Mouse (Mus musculus): ENCODE measurements around the gene Hspb2. TPM values are rescaled to one million over a fixed set of nuclear protein-coding genes. Genes with fewer than 3 reads are reported as not detected.

The Hspb2 gene
- polyA plus RNA-seq, 1 experiment from 2014 or later: not detected

DNA sequence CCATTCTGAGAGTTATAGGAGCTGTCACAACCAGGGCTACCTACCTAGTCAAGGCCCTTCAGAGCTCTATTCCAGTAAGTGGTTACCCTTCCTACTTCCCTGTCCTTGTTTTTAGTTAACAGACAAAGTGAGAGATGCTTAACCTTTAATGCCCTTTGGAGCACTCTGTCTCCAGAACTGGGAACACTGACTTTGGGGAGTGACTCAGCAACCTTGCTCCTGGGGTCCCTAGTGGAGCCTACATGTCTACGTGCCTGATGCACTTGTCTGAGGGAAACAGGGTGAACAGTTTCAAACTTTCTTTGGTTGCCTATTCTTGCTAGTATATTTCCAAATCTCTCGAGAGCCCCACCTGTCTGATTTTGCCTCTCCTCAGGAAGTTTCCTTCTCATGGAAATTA is 9.4 kb downstream of the Hspb2 start:
- H3K27ac ChIP-seq: no peak overlapping the region
- H3K4me2 ChIP-seq: no peak overlapping the region
- 73% methylated on average over 2 of the region's 2 CpGs for WGBS
- H3K4me3 ChIP-seq: no peak overlapping the region
- no peak overlapping the region for H3K9ac ChIP-seq
- no peak for ATAC-seq
- no peaks in the 10 kb centered on the region for H3K36me3 ChIP-seq (ENCODE audit: poor library complexity, severe bottlenecking)
- H3K4me1 ChIP-seq: peaks cover 17% of the 10 kb centered on the region
- no peaks in the 10 kb centered on the region for H3K9me3 ChIP-seq (replicated peaks)
- H3K27me3 ChIP-seq: peaks cover 14% of the 10 kb centered on the region; the same call in 1 of the 2 replicates

DNA sequence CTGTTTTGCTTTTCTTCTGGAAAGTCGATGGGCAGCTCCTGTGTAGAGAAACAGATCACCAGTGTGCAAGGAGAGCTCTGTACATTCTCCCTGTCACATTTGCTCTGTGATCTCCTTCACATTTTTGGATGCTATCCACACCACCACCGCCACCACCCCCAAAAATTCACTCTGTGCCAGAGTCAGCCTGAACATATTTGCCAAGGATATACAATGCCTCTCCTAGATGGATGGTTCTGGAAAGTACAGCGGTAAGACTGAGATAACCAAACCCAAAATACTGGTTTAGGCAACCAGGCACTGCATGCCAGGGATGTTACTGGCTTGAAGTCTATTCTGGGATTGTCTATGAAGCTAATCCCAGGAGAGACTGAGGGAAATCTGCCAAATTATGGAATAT is 9.9 kb downstream of the Hspb2 start:
- WGBS: 84% methylated on average over 3 of the region's 3 CpGs
- Histone ChIP-seq H3K27ac (no peak overlapping the region), H3K27me3 (peaks cover 14% of the 10 kb centered on the region; the same call in 1 of the 2 replicates), H3K9me3 (replicated peaks) (no peaks in the 10 kb centered on the region), H3K4me1 (peaks cover 17% of the 10 kb centered on the region), H3K9ac (no peak overlapping the region), H3K4me3 (no peak overlapping the region), H3K4me2 (no peak overlapping the region), H3K36me3 (ENCODE audit: poor library complexity, severe bottlenecking) (no peaks in the 10 kb centered on the region)
- no peak for ATAC-seq

DNA sequence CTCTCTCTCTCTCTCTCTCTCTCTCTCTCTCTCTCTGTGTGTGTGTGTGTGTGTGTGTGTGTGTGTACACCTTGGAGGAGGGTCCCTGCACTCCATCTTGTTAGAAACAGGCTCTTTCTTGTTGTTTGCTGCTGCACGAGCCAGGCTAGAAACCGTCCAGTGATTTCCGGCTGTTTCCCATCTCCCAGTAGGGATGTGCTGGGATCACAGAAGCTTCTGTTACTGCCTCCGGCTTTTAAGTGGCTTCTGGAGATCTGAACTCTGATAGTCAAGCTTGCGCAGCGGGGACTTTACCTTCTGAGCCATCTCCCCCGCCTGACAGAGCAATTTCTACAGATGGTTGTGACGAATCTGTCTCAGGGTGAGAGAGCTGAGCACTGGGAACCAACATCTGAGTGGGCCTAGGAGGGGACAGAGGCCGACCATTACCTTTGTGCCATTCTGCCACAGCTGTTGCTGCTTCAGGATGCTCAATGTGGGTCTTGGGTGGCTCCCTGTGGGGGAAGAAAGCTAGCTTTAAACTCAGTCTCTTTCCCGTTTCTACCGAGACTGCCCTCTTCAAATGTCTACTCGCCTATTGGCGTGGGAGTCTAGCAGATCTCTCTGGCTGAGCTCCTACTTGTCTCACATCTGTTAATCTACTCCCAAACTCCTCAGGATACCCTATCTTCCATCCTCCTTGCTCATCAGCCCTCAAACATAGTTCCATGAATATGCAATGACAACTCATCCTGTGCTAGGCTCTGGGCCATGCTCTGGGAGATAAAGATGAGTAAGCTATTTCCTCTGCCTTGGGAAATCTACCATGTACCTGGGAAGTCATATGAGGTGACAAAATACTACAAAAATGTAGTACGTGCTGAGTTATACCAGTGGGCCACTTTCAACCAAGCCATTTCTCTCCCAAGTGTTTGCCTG is 11.0 kb downstream of the Hspb2 start:
- no peak overlapping the region for H3K4me2 ChIP-seq
- H3K27ac ChIP-seq: no peak overlapping the region
- H3K4me3 ChIP-seq: no peak overlapping the region
- H3K27me3 ChIP-seq: peaks cover 6% of the 10 kb centered on the region; the same call in 1 of the 2 replicates
- peaks cover 13% of the 10 kb centered on the region for H3K4me1 ChIP-seq
- ATAC-seq: no peak
- no peak overlapping the region for H3K9ac ChIP-seq
- 91% methylated on average over 14 of the region's 14 CpGs for WGBS
- H3K9me3 ChIP-seq (replicated peaks): no peaks in the 10 kb centered on the region
- no peaks in the 10 kb centered on the region for H3K36me3 ChIP-seq (ENCODE audit: poor library complexity, severe bottlenecking)

DNA sequence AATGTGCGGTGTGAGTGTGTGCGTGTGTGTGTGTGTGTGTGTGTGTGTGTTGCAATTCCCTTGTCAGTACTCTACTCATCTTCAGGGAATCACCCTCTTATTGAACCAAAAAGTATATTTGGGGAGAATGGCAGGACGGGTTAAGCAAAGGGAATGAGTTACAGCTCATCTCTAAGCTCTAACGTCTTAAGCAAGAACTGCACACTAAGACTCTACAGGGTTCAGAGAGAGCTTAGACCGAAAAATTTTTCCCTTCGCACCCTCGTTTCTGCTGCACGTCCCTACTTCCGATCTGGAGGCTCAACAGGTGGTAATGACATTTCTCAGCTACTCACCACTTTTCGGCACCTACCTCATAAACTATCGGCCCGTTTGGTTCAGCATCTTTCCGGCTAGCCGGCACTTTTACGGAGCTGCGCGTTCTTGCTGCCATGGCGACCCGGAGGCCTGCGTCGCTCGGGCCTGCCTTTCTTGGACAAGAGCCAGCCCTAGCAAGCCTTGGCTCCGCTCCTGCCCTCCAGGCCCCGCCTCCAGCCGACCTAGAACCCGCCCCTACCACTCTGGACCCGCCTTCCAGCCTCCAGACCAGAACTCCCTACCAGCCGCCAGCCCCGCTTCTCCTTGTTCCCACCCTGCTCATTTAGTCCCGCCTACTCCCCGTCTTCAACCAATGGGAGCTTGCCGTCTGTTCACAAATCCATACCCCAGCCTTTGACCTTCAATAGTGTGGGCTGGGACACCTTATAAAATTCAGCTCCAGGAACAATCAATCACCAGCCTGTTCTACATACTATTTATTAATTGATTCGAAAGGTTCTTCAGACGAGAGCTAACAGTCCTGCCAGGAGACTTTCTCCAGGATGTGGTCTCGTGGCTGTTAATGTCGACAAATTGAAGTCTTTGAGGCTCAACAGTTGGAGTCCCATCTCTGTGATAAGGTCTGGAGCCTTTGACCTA is 13.0 kb downstream of the Hspb2 start, which contains the start of gene Dixdc1:
Gene Dixdc1, minus strand, starts transcription at position 604 of the 957 bp plus-strand sequence.
- Histone ChIP-seq H3K4me2 (peak within 1 kb of the TSS; percentile 64), H3K36me3 (ENCODE audit: poor library complexity, severe bottlenecking) (no peaks in the 10 kb centered on the region), H3K27ac (no peak within 1 kb of the TSS), H3K9me3 (replicated peaks) (no peaks in the 10 kb centered on the region), H3K9ac (no peak within 1 kb of the TSS; the same call in 1 of the 2 replicates), H3K4me1 (peaks cover 9% of the 10 kb centered on the region), H3K27me3 (0 out of 2 replicates have a peak, but pooled peaks cover 2% of the 10 kb centered on the region), H3K4me3 (peak within 1 kb of the TSS; percentile 36)
- ATAC-seq: peak; percentile 97
- WGBS: 14% methylated on average over 36 of the region's 36 CpGs

DNA sequence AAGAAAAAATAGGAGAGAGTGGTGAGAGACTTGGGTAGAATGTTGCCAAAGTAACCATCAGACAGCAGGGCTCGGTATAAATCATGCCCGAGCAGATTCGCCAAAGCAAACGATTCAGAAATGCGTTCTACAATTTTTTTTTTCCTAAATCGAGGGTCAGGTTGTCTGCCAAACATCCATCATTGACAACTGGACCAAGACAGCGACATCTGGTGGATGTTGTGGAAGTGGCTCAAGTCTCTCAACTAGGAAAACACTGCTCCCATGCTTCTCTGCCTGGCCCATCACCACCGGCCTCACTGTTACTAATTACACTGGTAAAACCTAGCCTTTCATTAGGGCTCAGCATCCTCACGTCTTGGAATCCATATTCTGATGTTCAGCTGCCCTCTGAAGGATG is 17.2 kb downstream of the Hspb2 start:
- H3K4me3 ChIP-seq: 0 out of 2 replicates have a peak overlapping the region, but pooled peaks have one; percentile 1
- H3K36me3 ChIP-seq (ENCODE audit: poor library complexity, severe bottlenecking): no peaks in the 10 kb centered on the region
- 3% methylated on average over 9 of the region's 9 CpGs for WGBS
- H3K9ac ChIP-seq: no peak overlapping the region
- H3K4me2 ChIP-seq: peak overlapping the region; percentile 43
- no peak overlapping the region for H3K27ac ChIP-seq
- no peaks in the 10 kb centered on the region for H3K9me3 ChIP-seq (replicated peaks)
- 0 out of 2 replicates have a peak, but pooled peaks cover 2% of the 10 kb centered on the region for H3K27me3 ChIP-seq
- no peak; the same call in 1 of the 2 replicates for ATAC-seq
- peaks cover 17% of the 10 kb centered on the region for H3K4me1 ChIP-seq

DNA sequence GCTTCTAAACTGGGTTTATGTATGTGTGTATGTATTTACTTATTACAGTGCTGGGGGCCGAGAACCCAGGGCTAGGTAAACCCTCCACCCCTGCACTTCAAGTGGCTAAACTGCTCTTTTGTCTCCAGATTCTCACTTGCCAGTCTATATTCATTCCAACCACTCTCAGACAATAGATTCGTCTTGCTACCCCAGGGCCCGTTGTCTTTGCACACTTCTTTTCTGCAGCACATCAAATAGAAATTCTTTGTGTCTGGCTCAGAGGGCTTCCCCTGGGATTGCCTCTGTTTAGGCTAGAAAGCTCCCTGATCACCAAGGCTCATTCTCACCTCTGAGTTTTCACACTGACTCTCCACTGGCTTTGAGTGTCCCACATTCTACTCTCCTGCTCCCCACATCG is 19.6 kb downstream of the Hspb2 start:
- H3K36me3 ChIP-seq (ENCODE audit: poor library complexity, severe bottlenecking): no peaks in the 10 kb centered on the region
- no peak overlapping the region for H3K9ac ChIP-seq

DNA sequence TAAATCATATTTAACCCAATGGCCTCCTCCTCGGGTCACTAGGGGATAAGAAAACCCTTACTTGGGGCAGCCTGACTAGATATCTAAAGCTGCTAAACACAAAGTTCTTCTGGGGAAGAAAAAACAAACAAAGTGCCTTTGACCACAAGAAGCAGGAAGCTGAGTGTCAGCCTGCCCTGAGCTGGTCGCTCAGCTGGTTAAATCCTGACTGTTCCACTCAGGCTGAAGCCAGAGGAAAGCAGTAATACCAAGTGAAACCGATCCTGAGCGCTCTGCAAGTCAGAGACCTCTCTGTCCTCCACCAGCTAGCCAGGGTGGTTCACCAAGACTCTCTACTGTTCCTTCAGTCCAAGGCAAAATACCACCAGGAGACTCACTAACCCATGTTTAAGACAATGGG is 22.6 kb downstream of the Hspb2 start:
- Histone ChIP-seq H3K4me3 (no peak overlapping the region), H3K36me3 (ENCODE audit: poor library complexity, severe bottlenecking) (no peaks in the 10 kb centered on the region), H3K27ac (no peak overlapping the region), H3K4me2 (no peak overlapping the region), H3K9ac (no peak overlapping the region), H3K9me3 (replicated peaks) (no peaks in the 10 kb centered on the region), H3K27me3 (no peaks in the 10 kb centered on the region), H3K4me1 (peaks cover 41% of the 10 kb centered on the region)
- no peak for ATAC-seq
- WGBS: 80% methylated on average over 4 of the region's 4 CpGs

More for the DNA sequence above, 19.6 kb downstream of the Hspb2 start:
- H3K27me3 ChIP-seq: 0 out of 2 replicates have a peak, but pooled peaks cover 2% of the 10 kb centered on the region
- ATAC-seq: no peak
- H3K4me2 ChIP-seq: no peak overlapping the region
- H3K27ac ChIP-seq: peak overlapping the region; percentile 44
- no peak overlapping the region for H3K4me3 ChIP-seq
- peaks cover 12% of the 10 kb centered on the region; the same call in 1 of the 2 replicates for H3K4me1 ChIP-seq
- 6% methylated on average over 4 of the region's 4 CpGs for WGBS
- H3K9me3 ChIP-seq (replicated peaks): no peaks in the 10 kb centered on the region

DNA sequence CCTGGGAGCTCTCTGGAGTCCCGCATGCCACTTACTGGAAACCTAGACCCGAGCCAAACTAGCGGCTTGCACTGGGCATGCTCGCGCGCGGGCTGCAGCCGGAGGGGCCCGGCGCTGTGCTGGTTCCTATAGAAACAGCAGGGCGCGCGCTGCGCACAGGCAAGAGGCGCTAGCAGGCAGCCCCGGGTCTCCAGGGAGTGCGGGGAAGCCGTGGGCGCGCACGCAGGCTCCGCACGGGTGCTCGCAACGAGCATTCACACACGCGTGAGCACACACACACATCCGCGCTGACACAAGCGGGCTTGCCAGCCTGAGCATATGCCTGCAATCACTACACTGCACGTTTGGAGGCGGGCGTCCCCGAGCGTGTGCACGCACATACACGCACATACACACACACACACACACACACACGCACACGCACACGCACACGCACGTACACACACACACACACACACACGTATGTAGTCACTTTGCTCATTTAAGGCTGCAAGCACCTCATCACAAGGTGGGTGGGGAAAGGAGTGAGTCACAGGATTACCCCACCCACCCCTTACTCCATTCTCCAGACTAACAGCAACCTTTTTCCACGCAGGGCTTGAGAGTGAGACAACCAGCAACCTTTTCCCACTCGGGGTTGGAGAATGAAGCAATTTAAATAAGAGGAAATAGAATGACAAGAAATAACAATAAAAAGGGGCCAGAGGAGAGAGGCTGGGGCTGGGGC is 24.1 kb downstream of the Hspb2 start:
- Histone ChIP-seq H3K27me3 (no peaks in the 10 kb centered on the region), H3K4me2 (peak overlapping the region; percentile 92), H3K9me3 (replicated peaks) (no peaks in the 10 kb centered on the region), H3K27ac (peak overlapping the region; percentile 78), H3K36me3 (ENCODE audit: poor library complexity, severe bottlenecking) (no peaks in the 10 kb centered on the region), H3K4me3 (peak overlapping the region; percentile 59), H3K4me1 (peaks cover 56% of the 10 kb centered on the region), H3K9ac (peak overlapping the region; percentile 81)
- under 1% methylated on average over 45 of the region's 45 CpGs for WGBS
- ATAC-seq: peak; percentile 97

DNA sequence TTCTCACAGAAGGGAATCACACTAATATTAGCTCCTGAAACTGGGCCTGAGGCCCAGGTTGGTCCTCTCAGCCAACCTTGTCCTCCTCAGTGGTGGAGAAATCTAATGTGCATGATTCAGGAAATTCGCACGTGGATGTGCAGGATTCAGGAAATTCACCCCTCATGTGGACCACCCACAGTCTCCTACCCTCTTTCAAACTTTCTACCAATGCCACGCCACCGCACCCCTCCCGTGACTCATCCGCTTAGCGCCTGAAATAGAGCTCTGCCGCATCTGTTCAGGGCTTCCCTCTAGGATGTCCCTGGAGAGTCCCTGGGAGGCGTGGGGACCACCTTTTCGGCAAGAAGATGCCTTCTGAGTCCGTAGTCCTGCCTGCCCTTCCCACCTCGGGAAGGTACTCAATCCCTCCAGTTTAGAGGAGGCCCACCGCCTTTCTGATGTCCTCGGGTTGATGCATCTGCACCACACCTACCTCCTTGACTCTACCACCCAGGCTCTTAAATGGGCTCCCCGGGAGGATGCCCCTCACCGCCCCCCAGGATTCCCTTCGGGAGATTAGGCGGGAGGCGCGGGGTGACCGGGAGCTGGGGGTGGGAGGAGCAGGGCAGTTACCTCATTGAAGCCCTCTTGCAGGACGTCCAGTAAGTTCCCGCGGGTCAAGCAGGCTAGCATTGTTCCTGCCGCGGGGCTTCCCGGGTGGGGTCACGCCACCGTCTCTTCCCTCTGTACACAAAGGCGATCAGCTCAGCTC is 24.8 kb downstream of the Hspb2 start:
- Histone ChIP-seq H3K9me3 (replicated peaks) (no peaks in the 10 kb centered on the region), H3K4me3 (peak overlapping the region; percentile 59), H3K36me3 (ENCODE audit: poor library complexity, severe bottlenecking) (no peaks in the 10 kb centered on the region), H3K4me2 (peak overlapping the region; percentile 92), H3K27me3 (no peaks in the 10 kb centered on the region), H3K27ac (peak overlapping the region; percentile 78), H3K9ac (peak overlapping the region; percentile 81), H3K4me1 (peaks cover 58% of the 10 kb centered on the region)
- ATAC-seq: peak; percentile 20; the same call in 1 of the 2 replicates
- 2% methylated on average over 30 of the region's 30 CpGs for WGBS

DNA sequence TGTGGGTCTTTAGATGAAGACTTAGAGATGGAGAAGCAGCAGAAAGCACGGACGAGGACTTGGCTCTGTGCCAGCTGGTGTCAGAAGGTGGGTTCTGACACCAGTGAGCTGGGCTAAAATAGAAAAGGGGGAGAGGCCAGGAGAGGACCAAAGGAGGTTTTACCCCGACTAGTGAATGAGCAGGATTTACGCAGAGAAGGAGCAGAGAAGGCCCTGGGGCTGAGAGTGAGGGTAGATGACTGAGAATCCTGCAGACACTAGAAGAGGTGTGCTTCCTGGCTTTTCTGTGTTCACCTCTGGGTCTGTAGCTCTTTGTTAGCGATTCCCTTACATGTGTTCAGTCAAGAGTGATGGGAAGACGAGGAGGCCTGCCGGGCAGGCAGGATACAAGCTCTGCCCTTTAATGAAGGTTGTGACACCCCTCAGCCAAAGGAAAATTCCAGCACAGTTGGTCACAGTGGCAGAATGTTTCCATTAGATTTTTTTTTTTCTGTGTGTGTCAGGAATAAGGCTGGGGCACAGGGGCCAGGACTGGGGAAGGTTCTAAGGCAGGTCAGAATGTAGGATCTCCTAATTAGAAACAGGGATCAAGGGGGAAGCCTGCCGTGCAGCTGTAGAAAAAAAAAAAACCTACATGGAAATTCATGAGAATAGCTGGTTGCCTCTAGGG is 26.1 kb downstream of the Hspb2 start:
- WGBS: 17% methylated on average over 8 of the region's 8 CpGs
- Histone ChIP-seq H3K9ac (peak overlapping the region; percentile 81), H3K36me3 (ENCODE audit: poor library complexity, severe bottlenecking) (no peaks in the 10 kb centered on the region), H3K4me1 (peaks cover 62% of the 10 kb centered on the region), H3K9me3 (replicated peaks) (no peaks in the 10 kb centered on the region), H3K4me2 (peak overlapping the region; percentile 92), H3K27me3 (no peaks in the 10 kb centered on the region), H3K27ac (peak overlapping the region; percentile 70), H3K4me3 (peak overlapping the region; percentile 59)
- ATAC-seq: no peak

All from forebrain, embryonic 13.5 days (tissue).